Mouse (Mus musculus) layer of hippocampus, adult 8-10 months (tissue): ENCODE measurements at regions not wholly inside any gene's neighbourhood (a gene's known extent, or its start where the extent isn't known, plus 50 kb on each side); places are given as distances from the start of the nearest gene placed in this dataset.
"Not testable (repeated sequence)": the region's sequence is repeated elsewhere in the genome, so short reads cannot be mapped to it uniquely, and the experiment has no call there.

ENCODE experiments used
- DNase-seq, 2 experiments: peaks; one replicate each; pipeline ENCODE4 v3.0.0; 2022; ENCODE audit warnings: low spot score in 2 of 2

GRCm38 (mm10) chr11:40159161-40159560 is 535.8 kb downstream of the Mat2b start:
- DNase-seq, result not testable (repeated sequence)

- DNase-seq, result peak; percentile 35 to 71
Measured at GRCm38 (mm10) chr11:40149312-40149711, 545.7 kb downstream of the Mat2b start.

GRCm38 (mm10) chr11:40137803-40138202 is 557.2 kb downstream of the Mat2b start:
- no peak for DNase-seq

- peak in 1 of 2 experiments; percentile 5 for DNase-seq
Measured at GRCm38 (mm10) chr11:40102613-40103012, 592.4 kb downstream of the Mat2b start.

DNA sequence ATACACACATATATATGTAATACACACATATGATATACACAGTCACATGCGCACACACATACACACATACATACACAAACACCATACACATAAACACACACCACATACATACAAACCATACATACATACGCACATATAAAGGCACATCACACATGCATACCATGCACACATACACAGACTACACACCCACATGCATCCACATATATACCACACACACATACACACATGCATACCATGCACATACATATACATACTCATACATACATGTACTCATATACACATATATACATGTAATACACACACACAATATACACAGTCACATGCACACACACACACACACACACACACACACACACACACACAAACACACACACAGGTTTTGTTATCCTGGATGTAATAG is 620.7 kb downstream of the Mat2b start:
- no peak for DNase-seq

DNA sequence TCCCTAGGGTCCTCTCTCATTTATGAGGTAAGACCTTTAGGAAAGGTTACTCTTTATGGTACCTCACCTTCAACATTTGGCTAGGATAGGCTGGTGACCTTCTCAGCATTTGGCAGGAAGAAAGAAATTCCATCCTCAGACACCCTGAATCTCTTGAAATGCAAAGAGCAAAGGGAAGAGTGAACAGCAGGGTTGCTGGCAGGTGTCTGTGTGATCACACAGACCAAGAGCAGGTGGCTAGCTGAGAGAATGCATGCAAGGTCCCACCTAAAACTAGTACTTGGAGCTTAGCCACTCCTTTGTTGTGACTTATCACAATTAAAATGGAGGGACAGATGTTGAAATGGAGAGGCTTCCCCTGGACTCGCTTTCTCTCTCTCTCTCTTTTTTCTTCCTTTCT is 644.5 kb downstream of the Mat2b start:
- no peak for DNase-seq

- no peak for DNase-seq
Measured at GRCm38 (mm10) chr11:40027511-40027910, 667.5 kb downstream of the Mat2b start.

- DNase-seq, result no peak
Measured at GRCm38 (mm10) chr11:39999483-39999882, 695.5 kb downstream of the Mat2b start.

GRCm38 (mm10) chr11:39998612-39999011 is 696.4 kb downstream of the Mat2b start:
- no peak for DNase-seq

DNA sequence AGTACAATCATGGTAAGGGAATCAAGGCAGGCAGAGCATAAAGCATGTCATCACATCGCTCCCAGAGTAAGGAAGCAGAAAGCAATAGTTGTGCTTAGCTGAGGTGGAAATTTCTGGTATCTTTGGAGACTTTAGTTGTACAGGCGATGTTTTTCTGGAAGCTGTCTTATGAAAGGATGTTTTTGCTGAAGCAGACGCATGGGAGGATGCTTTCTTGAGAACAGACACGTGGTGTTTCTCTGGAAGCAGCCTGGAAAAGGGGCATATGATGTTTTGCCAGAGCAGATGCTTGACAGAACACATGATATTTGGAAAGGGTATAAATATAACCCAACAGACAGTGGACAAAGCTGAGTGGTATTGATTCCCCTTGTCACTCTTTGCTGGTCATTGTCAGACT is 722.4 kb downstream of the Mat2b start:
- peak in 1 of 2 experiments; percentile 2 for DNase-seq

- DNase-seq, result no peak
Measured at GRCm38 (mm10) chr11:39963705-39964104, 731.3 kb downstream of the Mat2b start.

DNA sequence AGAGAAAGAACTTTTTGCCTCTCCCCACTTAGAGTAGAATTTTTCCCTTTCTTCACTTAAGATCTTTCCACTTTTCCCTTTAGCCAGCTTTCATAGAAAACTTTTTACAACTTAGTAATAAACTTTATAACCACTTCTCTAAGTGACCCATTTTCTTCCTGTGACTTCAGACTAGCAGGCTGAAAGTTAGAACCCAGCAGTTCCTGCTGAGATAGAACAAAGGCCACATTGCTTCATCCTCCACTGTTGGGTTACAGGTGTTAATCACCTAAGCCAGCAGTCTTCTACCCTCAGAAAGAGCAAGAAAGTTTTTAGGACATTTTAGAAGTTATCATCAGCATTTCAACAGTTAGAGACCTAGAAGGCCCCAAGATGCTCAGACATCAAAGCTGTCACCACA is 740.6 kb downstream of the Mat2b start:
- no peak for DNase-seq

- no peak for DNase-seq
Measured at GRCm38 (mm10) chr11:39944196-39944595, 750.8 kb downstream of the Mat2b start.

GRCm38 (mm10) chr11:39934216-39934615 is 760.8 kb downstream of the Mat2b start:
- no peak for DNase-seq

DNA sequence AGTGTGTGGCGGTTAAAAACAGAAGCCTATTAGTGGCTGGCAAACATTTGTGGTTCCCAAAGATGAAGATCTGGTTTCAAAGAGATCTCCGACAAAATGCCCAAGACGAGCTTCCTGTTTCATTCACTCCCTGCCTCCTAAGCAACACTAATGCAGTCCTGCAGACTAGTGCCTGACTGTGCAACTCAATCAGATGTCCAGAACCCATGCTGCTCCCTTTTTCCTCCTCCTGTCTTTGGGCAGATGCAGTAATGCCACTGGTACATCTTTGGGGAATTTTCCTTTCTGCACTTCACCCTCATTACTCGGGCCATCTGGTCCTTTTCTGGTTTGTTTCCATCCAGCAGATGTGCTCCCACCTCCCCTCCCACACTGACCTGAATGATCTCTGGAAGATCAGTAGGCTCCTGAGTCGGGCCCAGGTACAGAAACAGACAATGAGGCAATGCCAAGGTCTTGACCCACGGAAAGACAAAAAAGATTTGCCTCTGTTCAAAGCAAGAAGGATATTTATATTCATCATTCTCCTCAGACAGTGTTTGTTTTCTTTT is 771.0 kb downstream of the Mat2b start:
- no peak for DNase-seq

DNA sequence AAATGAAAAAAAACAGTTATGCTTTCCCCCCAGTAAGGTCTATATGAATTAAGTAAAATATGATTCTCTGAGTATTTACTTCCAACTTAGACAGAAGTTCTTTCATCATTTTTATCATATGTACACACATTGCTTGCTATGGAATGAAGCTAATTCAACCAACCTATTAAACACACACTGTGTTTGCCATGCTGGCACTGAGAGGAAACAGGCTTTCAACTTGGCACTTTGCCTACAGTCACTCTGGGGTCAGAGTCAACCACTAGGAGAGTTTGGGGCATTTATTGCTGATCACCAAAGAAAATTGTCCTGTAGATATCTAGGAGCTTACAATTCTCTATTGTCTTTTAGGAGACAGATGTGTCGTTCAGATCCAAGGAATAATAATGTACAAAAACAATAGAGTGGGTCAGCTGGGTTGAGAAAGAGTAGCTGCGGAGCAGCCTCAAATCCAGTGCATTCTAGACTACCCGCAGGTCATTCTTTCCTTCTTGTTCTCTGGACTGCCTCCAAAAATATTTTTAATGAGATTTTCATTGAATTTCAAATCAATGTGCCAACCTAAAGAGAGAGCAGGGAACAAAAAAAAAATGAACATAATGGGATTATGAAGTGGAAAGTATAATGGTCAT is 777.2 kb downstream of the Mat2b start:
- DNase-seq, result no peak

DNA sequence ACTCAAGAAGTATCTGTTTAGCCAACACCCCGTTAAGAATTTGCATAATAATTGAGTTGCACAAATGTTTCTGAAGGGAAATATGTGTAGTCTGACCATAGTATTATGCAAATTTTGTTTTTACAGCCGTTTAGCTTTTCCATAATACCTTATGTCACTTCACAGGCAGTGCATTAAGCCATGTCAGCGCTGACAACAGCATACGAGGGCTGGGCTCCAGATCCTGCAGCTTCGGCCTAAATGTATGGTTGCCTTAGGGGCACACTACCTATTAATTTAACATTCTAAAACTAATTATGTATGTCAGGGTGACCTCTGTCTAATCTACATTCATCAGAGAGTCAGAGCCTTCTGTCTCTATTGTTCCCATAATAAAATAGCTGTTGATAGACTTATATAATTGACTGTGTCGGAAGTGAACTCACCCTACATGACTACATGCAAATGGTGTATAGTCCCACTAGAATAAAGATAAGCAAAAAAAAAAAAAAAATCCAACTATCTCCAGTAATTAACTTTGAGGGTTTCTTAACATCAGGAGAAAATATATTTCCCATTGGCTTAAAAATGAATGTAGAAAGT is 795.3 kb downstream of the Mat2b start:
- no peak for DNase-seq

DNA sequence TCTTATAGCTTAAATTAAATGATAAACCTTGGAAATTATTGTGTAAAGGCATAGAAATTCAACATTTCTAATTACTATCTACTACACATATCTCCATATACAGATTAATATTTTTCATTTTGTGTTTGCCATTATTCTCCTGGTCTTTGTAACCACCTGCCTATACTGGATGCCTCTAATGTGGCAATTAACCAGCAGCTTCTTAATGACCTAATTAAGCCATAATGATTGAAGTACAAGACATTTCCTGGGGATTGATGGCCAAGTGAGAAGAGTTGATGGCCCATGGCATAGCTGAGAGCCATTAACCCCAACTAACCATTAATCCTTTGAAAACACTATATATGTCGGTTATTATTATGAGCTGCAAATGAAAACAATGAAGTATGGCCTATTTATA is 811.7 kb downstream of the Mat2b start:
- no peak for DNase-seq

DNA sequence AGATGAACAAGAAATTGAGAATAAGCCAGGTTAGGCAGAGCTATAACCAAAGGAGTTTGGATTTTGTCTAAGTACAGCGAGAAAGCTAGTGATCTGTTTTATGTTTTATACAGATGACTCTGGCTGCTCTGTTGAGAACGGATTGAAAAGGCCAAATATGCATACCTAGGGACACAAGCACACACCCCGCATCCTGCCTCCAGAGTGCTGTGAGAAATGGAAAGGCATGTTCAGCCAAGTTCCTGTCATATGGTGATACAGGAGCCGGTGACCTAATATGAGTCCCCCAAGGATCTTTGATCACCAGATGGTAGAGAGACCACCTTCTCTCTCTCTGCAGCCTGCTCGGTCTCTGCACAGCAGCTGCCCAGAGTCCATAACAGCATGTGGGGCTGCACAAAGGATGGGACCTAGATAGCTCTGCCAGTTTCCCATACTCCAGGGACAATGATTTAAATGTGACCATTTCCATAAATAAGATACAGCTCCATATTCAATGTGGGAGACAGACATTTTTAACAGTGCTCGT is 826.5 kb downstream of the Mat2b start:
- no peak for DNase-seq
